Mouse (Mus musculus) erythroblast, embryonic 14.5 days (primary cell): ENCODE measurements at regions not wholly inside any gene's neighbourhood (a gene's known extent, or its start where the extent isn't known, plus 50 kb on each side); places are given as distances from the start of the nearest gene placed in this dataset.

Experiments used
- GATA1 ChIP-seq: IDR thresholded peaks from 2 replicates; pipeline ENCODE4 v1.6.1; 2012; ENCODE audit warnings: low read length, inconsistent platforms, mixed read lengths
- TAL1 ChIP-seq: IDR thresholded peaks from 3 replicates; pipeline ENCODE4 v1.6.1; 2012; ENCODE audit warnings: low read length, inconsistent platforms, mixed read lengths

DNA sequence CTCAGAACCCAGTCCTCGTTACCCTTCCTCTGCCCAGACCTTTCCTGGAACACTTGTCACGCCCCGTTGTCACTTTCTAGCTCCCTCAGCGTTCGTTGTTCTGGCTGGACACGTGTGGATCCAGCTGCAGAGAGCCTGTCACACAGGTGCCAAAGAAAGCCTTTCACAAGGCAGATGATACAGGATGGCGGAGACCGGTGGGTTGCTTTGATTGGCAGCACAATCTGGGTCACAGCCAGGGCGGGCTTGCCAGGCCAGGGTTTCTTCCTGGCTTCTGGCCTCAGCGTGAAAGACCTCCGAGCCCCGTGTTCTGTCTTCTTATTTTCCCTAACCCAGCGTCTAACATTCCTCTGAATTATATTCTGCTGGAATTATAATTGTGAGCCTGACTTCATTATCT is 94.7 kb upstream of the Tmem189 start:
- TF ChIP-seq GATA1, result no peak
- no peak for TF ChIP-seq TAL1
